Mouse (Mus musculus): ENCODE results near the gene Mdm4. TPM values are rescaled to one million over a fixed set of nuclear protein-coding genes. Genes with fewer than 3 reads are reported as not detected.

Mdm4 gene
- polyA plus RNA-seq, 1 experiment, result 45.9 TPM

- no peak overlapping the region for H3K4me3 ChIP-seq (replicated peaks; ENCODE audit: extremely low read depth, low read depth, low read length)
- no peak for DNase-seq
- 50% methylated on average over 2 of the region's 2 CpGs for WGBS
- TF ChIP-seq CTCF (IDR thresholded peaks at IDR 0.05; ENCODE audit: insufficient read depth, low read length) (no peak), POLR2A (IDR thresholded peaks at IDR 0.05; ENCODE audit: borderline replicate concordance, extremely low read depth, low read depth, low read length) (no peak)
- no peaks in the 10 kb centered on the region for H3K4me1 ChIP-seq (ENCODE audit: control insufficient read depth, insufficient read depth, low read length)
Observed at GRCm38 (mm10) chr1:132932421-132932820, 97.9 kb downstream of the Mdm4 start.

- no peaks in the 10 kb centered on the region for H3K4me1 ChIP-seq (ENCODE audit: control insufficient read depth, insufficient read depth, low read length)
- TF ChIP-seq CTCF (IDR thresholded peaks at IDR 0.05; ENCODE audit: insufficient read depth, low read length), result no peak
- no peak for TF ChIP-seq POLR2A (IDR thresholded peaks at IDR 0.05; ENCODE audit: borderline replicate concordance, extremely low read depth, low read depth, low read length)
- 82% methylated on average over 4 of the region's 4 CpGs for WGBS
- no peak for DNase-seq
- no peak overlapping the region for H3K4me3 ChIP-seq (replicated peaks; ENCODE audit: extremely low read depth, low read depth, low read length)
Observed at GRCm38 (mm10) chr1:132930291-132930690, 100.1 kb downstream of the Mdm4 start.

GRCm38 (mm10) chr1:132928907-132929250 lies 101.5 kb downstream of the Mdm4 start:
- Histone ChIP-seq H3K4me1 (ENCODE audit: control insufficient read depth, insufficient read depth, low read length) (no peaks in the 10 kb centered on the region), H3K4me3 (replicated peaks; ENCODE audit: extremely low read depth, low read depth, low read length) (no peak overlapping the region)
- no peak for DNase-seq
- 52% methylated on average over 3 of the region's 3 CpGs for WGBS
- TF ChIP-seq CTCF (IDR thresholded peaks at IDR 0.05; ENCODE audit: insufficient read depth, low read length) (no peak), POLR2A (IDR thresholded peaks at IDR 0.05; ENCODE audit: borderline replicate concordance, extremely low read depth, low read depth, low read length) (no peak)

DNA sequence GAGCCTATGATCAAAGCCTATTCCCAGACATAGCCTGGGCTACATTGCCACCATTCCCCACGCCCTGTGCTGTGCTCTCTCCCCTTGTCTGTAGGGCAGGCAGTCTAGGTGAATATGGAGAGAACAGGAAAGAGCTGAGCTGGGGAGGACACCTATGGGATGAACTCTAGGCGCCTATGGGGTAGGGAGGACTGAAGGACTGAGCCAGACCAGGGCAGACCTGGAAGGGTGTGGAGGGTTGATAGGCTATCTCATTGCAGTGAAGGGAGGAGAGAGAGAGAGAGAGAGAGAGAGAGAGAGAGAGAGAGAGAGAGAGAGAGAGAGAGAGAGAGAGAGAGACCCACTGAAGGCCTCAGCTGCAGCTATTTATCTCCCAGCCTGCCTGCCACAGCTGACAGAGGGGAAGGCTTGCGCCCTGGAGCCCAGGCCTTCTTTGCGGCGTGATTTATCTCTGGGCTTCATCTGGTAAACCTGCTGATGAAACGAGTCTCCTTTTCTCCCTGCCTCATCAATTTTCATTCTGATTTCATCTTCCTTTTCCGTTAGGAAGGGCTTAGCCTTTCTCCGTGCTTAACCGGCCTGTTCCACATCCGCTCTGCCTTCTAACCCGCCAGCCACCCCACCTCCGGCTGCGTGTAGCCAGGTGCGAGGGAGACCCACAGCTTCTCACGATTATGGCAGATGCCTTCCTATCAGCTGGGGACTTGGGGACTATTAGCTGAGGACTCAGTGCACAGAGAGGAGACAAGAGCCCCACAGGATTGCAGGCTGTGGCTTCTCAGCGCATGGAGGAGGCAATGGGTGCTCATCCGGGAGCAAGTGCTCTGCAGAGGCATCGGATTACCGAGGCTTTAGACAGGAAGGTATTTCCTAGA lies 102.1 kb downstream of the Mdm4 start:
- no peaks in the 10 kb centered on the region for H3K4me1 ChIP-seq (ENCODE audit: control insufficient read depth, insufficient read depth, low read length)
- 50% methylated on average over 19 of the region's 19 CpGs for WGBS
- no peak for DNase-seq
- H3K4me3 ChIP-seq (replicated peaks; ENCODE audit: extremely low read depth, low read depth, low read length), result no peak overlapping the region
- TF ChIP-seq POLR2A (IDR thresholded peaks at IDR 0.05; ENCODE audit: borderline replicate concordance, extremely low read depth, low read depth, low read length) (no peak), CTCF (IDR thresholded peaks at IDR 0.05; ENCODE audit: insufficient read depth, low read length) (no peak)

DNA sequence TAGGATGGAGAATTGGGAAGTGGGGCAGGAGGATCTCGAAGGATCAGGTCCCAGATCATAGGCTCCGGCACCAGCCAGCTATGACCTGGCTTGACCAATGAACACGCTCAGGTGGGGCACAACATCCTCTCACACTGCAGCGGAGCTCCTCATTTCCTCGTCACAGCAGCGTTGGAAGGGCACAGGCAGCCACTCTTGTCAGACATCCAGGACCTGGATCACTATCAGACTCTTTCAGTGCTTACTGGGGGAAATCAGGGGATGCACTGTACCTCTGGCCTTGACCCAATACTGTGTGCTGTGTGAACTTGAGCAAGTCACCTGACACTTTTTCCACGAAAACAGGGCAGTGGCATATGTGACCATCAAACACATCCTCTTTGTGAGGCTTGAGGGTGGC lies 105.1 kb downstream of the Mdm4 start:
- no peak for DNase-seq
- 72% methylated on average over 7 of the region's 7 CpGs for WGBS
- H3K4me3 ChIP-seq (replicated peaks; ENCODE audit: extremely low read depth, low read depth, low read length), result no peak overlapping the region
- TF ChIP-seq POLR2A (IDR thresholded peaks at IDR 0.05; ENCODE audit: borderline replicate concordance, extremely low read depth, low read depth, low read length), result no peak
- no peak for TF ChIP-seq CTCF (IDR thresholded peaks at IDR 0.05; ENCODE audit: insufficient read depth, low read length)
- no peaks in the 10 kb centered on the region for H3K4me1 ChIP-seq (ENCODE audit: control insufficient read depth, insufficient read depth, low read length)

DNA sequence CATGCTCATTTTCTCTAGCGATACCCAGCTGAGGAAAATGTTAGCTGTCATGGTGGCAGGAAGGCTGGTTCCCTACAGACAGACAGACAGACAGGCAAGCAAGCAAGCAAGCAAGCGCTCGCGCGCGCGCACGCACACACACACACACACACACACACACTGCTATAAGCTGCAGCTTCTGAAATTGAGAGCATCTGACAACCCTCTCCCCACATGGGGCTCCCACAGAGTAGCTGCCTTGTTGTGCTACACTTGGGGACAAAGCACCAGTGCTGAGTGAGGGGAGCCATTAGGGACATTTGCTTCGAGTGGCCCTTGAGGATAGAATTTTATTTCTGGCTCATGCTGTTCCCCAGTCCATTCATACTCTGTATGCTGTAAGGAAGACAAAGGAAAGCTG lies 108.1 kb downstream of the Mdm4 start:
- H3K4me1 ChIP-seq (ENCODE audit: control insufficient read depth, insufficient read depth, low read length), result no peaks in the 10 kb centered on the region
- H3K4me3 ChIP-seq (replicated peaks; ENCODE audit: extremely low read depth, low read depth, low read length), result no peak overlapping the region
- TF ChIP-seq CTCF (IDR thresholded peaks at IDR 0.05; ENCODE audit: insufficient read depth, low read length), result no peak
- no peak for TF ChIP-seq POLR2A (IDR thresholded peaks at IDR 0.05; ENCODE audit: borderline replicate concordance, extremely low read depth, low read depth, low read length)
- no peak for DNase-seq
- WGBS, result 91% methylated on average over 9 of the region's 9 CpGs

DNA sequence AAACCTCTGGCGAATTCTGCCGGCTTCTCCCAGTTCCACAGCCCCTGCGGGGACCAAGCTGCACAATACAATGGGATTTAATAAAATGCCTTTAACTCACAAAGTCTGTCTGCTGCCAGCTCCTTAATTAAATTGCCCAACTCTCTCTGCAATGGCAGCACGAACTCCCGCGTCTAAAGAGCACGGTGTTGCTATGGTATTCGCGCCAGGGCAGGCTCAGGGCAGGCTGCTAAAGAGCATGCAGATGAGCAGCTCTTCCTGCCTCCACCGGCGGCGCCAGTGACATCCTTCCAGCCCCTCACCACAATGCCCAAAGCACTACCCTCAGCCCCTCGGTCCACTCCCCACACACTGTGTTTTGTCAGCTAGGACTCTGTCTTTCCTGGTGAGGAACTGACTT lies 109.3 kb downstream of the Mdm4 start:
- no peak for DNase-seq
- H3K4me3 ChIP-seq (replicated peaks; ENCODE audit: extremely low read depth, low read depth, low read length), result no peak overlapping the region
- TF ChIP-seq CTCF (IDR thresholded peaks at IDR 0.05; ENCODE audit: insufficient read depth, low read length), result no peak
- no peak for TF ChIP-seq POLR2A (IDR thresholded peaks at IDR 0.05; ENCODE audit: borderline replicate concordance, extremely low read depth, low read depth, low read length)
- H3K4me1 ChIP-seq (ENCODE audit: control insufficient read depth, insufficient read depth, low read length), result no peaks in the 10 kb centered on the region
- 13% methylated on average over 13 of the region's 13 CpGs for WGBS

GRCm38 (mm10) chr1:132919258-132919657 lies 111.1 kb downstream of the Mdm4 start:
- no peaks in the 10 kb centered on the region for H3K4me1 ChIP-seq (ENCODE audit: control insufficient read depth, insufficient read depth, low read length)
- WGBS, result 84% methylated on average over 8 of the region's 8 CpGs
- DNase-seq, result no peak
- H3K4me3 ChIP-seq (replicated peaks; ENCODE audit: extremely low read depth, low read depth, low read length), result no peak overlapping the region
- no peak for TF ChIP-seq CTCF (IDR thresholded peaks at IDR 0.05; ENCODE audit: insufficient read depth, low read length)
- no peak for TF ChIP-seq POLR2A (IDR thresholded peaks at IDR 0.05; ENCODE audit: borderline replicate concordance, extremely low read depth, low read depth, low read length)

DNA sequence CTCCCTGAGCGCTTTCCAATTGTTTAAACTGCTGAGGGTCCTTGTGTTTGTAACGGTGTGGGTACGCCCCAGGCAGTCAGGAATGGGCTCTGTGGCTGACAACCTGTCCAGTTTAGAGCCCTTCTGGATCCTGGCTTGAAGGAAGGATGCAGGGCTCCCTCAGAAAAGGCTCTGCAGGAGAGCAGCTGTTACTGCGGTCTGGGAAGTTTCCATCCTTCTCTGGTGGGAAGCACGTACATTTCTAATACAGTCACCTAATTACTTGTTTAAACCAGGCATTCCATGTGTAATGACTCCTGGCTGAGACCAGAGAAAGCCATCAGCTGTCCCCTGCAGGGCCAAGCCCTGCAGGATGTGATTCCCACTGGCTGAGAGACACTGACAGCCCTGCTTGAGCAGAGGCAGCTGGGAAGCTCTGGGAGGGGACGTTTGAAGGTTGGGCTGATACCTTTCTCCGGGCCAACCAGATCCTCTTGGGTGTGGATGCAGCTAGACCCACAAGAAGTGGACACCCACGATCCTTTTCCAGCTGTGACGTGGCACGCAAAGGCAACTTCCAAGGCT lies 112.2 kb downstream of the Mdm4 start:
- H3K4me1 ChIP-seq (ENCODE audit: control insufficient read depth, insufficient read depth, low read length), result no peaks in the 10 kb centered on the region
- no peak for TF ChIP-seq POLR2A (IDR thresholded peaks at IDR 0.05; ENCODE audit: borderline replicate concordance, extremely low read depth, low read depth, low read length)
- TF ChIP-seq CTCF (IDR thresholded peaks at IDR 0.05; ENCODE audit: insufficient read depth, low read length), result no peak
- 16% methylated on average over 10 of the region's 10 CpGs for WGBS
- H3K4me3 ChIP-seq (replicated peaks; ENCODE audit: extremely low read depth, low read depth, low read length), result no peak overlapping the region
- DNase-seq, result no peak

DNA sequence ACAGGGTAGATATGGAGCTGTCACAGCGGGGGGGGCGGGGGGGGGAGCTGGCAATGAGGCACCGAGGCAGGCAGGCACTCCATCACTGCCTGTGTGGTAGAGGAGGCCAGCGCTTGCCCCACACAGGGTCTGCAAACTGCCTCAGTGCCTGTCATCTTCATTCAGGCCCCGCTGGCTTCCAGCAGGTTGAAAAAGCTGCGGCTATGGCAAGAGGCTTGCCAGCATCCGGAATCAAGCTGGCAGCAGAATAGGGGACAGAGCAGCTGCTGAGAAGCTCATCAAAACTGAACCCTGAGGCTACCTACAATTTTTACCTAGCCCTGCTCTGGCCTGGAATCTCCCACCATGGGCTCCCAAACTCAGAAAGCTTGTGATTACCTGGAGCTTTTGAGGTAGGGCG lies 112.8 kb downstream of the Mdm4 start:
- Histone ChIP-seq H3K4me3 (replicated peaks; ENCODE audit: extremely low read depth, low read depth, low read length) (no peak overlapping the region), H3K4me1 (ENCODE audit: control insufficient read depth, insufficient read depth, low read length) (no peaks in the 10 kb centered on the region)
- DNase-seq, result no peak
- 17% methylated on average over 8 of the region's 8 CpGs for WGBS
- TF ChIP-seq CTCF (IDR thresholded peaks at IDR 0.05; ENCODE audit: insufficient read depth, low read length), result no peak
- TF ChIP-seq POLR2A (IDR thresholded peaks at IDR 0.05; ENCODE audit: borderline replicate concordance, extremely low read depth, low read depth, low read length), result no peak

Data from lung, adult 2 months (tissue).